Mouse (Mus musculus) spleen, adult 2 months (tissue): ENCODE results near the gene Pum1.

Source experiments
- CTCF ChIP-seq: fragments of 200-500 bp; IDR thresholded peaks from 2 replicates; pipeline ENCODE4 v1.5.1; 2011; ENCODE audit warnings: mild to moderate bottlenecking, inconsistent platforms; ENCODE audit not compliant: insufficient read depth, insufficient read length, insufficient replicate concordance; ENCODE audit errors: extremely low read depth
- POLR2A ChIP-seq: fragments of 200-500 bp; IDR thresholded peaks from 2 replicates; pipeline ENCODE4 v1.6.1; 2011; ENCODE audit warnings: low read depth, low read length, inconsistent platforms

- TF ChIP-seq CTCF (no peak), POLR2A (no peak)
These were observed 142.6 kb downstream of the Pum1 start for GRCm38 (mm10) chr4:130805746-130806145.
